Mouse (Mus musculus) liver, embryonic 14.5 days (tissue): ENCODE data around the gene Timm10b. TPM values are rescaled to one million over a fixed set of nuclear protein-coding genes. Genes with fewer than 3 reads are reported as not detected.

Source experiments
- ATAC-seq: fragments of 200-750 bp; cut with Nextera tagmentation; 2 replicates; pipeline ENCODE4 v1.8.0; 2017; ENCODE audit warnings: moderate number of reproducible peaks, mild to moderate bottlenecking, moderate library complexity; ENCODE audit not compliant: insufficient read depth
- DNase-seq, 3 experiments: peaks; one replicate each; pipeline ENCODE4 v3.0.0-alpha.2; 2012 to 2013; ENCODE audit warnings: low read depth in 3 of 3, low spot score in 3 of 3
- H3K27ac ChIP-seq: fragments of 300-500 bp; sonication (generic); 2 replicates; pipeline ENCODE4 v1.5.1; 2014; ENCODE audit warnings: moderate library complexity, mild to moderate bottlenecking, control low read depth, inconsistent platforms
- H3K27me3 ChIP-seq: fragments of 300-500 bp; sonication (generic); 2 replicates; pipeline ENCODE4 v1.6.1; 2014; ENCODE audit warnings: mild to moderate bottlenecking, low read length, moderate library complexity; ENCODE audit not compliant: control insufficient read depth, insufficient read depth
- H3K36me3 ChIP-seq: fragments of 300-500 bp; sonication (generic); replicated peaks from 2 replicates; pipeline ENCODE4 v1.6.1; 2014; ENCODE audit warnings: low read depth; ENCODE audit not compliant: control insufficient read depth, insufficient read depth
- H3K4me1 ChIP-seq, 2 experiments: fragments of 200-500 bp in 1 of 2; fragments of 300-500 bp in 1 of 2; sonication (generic) in 1 of 2; replicated peaks; 2 replicates each; pipeline ENCODE4 v1.6.1; 2012 to 2014; ENCODE audit warnings: antibody characterized with exemption in 1 of 2, inconsistent platforms in 1 of 2, low read length in 1 of 2; ENCODE audit not compliant: control insufficient read depth in 2 of 2, insufficient read depth in 2 of 2
- H3K4me2 ChIP-seq: fragments of 300-500 bp; sonication (generic); 2 replicates; pipeline ENCODE4 v1.6.1; 2014; ENCODE audit warnings: low read depth, mild to moderate bottlenecking, control low read depth, moderate library complexity
- H3K4me3 ChIP-seq, 2 experiments: fragments of 200-500 bp in 1 of 2; fragments of 300-500 bp in 1 of 2; sonication (generic) in 1 of 2; 2 replicates each; pipeline ENCODE4 v1.5.1; 2012 to 2014; ENCODE audit warnings: low read depth in 2 of 2, low read length in 2 of 2, mild to moderate bottlenecking in 2 of 2, control low read depth in 1 of 2, inconsistent platforms in 1 of 2, moderate library complexity in 1 of 2; ENCODE audit not compliant: insufficient read depth in 1 of 2
- H3K9ac ChIP-seq: fragments of 300-500 bp; sonication (generic); replicated peaks from 2 replicates; pipeline ENCODE4 v1.6.1; 2014; ENCODE audit warnings: mild to moderate bottlenecking, control low read depth, moderate library complexity
- H3K9me3 ChIP-seq: fragments of 300-500 bp; sonication (generic); 2 replicates; pipeline ENCODE4 v1.6.1; 2016; ENCODE audit warnings: low read length, mixed read lengths; ENCODE audit not compliant: control insufficient read depth
- CTCF ChIP-seq: IDR thresholded peaks from 2 replicates; pipeline ENCODE4 v1.5.1; 2016; ENCODE audit warnings: antibody characterized with exemption, low read depth, control low read depth
- EP300 ChIP-seq: IDR thresholded peaks from 2 replicates; pipeline ENCODE4 v1.6.1; 2016; ENCODE audit warnings: antibody characterized with exemption, low read depth
- WGBS: fragments of 180-500 bp; shearing (Covaris S2); extraction: QIAGEN DNeasy Blood & Tissue Kit; methylation state at CpG from one replicate; pipeline ENCODE4 v1.1.7; 2014; ENCODE audit not compliant: insufficient replicate concordance; 5-methylcytosine and 5-hydroxymethylcytosine counted together
- polyA plus RNA-seq, 2 experiments: library from polyadenylated mRNA; depleted of rRNA in 1 of 2; stranded (reverse) in 1 of 2; unstranded in 1 of 2; fragments of >200 nt; fragmentation: Nextera tagmentation in 1 of 2; extraction: Ambion mirVana in 1 of 2; gene quantifications; 2 replicates each; pipeline versions ENCODE4 v1.2.1 to v1.2.3; 2012 to 2014

The Timm10b gene
- polyA plus RNA-seq (2012; rRNA removed) (47.6 and 58.7 TPM in 2 replicates), polyA plus RNA-seq (2014; fragmentation: Nextera tagmentation; extraction: Ambion mirVana) (120 and 122 TPM in 2 replicates)

- H3K9ac ChIP-seq, result peak within 1 kb of the TSS; percentile 84
- DNase-seq (no peak), ATAC-seq (peak; percentile 14)
- no peaks in the 10 kb centered on the region for H3K27me3 ChIP-seq
- peak within 1 kb of the TSS; percentile 87 to 94 for H3K4me3 ChIP-seq
- H3K9me3 ChIP-seq, result no peaks in the 10 kb centered on the region
- H3K4me1 ChIP-seq, result peaks cover 4 to 11% of the 10 kb centered on the region in 2 experiments
- peak within 1 kb of the TSS; percentile 95 for H3K4me2 ChIP-seq
- 4% methylated on average over 2 of the region's 2 CpGs for WGBS
- TF ChIP-seq EP300, result no peak
- TF ChIP-seq CTCF, result no peak
- peak within 1 kb of the TSS; percentile 59 for H3K27ac ChIP-seq
- peaks cover 7% of the 10 kb centered on the region for H3K36me3 ChIP-seq
Measured at GRCm38 (mm10) chr7:105639756-105640155, at the start of gene Timm10b. Gene Timm10b (plus strand): TSS chr7:105640056.

- DNase-seq (no peak), ATAC-seq (no peak)
- TF ChIP-seq CTCF, result no peak
- no peak for TF ChIP-seq EP300
- Histone ChIP-seq H3K4me3 (no peak overlapping the region), H3K36me3 (no peaks in the 10 kb centered on the region), H3K9ac (no peak overlapping the region), H3K9me3 (no peaks in the 10 kb centered on the region), H3K27me3 (no peaks in the 10 kb centered on the region), H3K4me1 (no peaks in the 10 kb centered on the region), H3K4me2 (no peak overlapping the region), H3K27ac (no peak overlapping the region)
- 28% methylated on average over 7 of the region's 7 CpGs for WGBS
Measured at GRCm38 (mm10) chr7:105590097-105590496, 49.8 kb upstream of the Timm10b start.

- no peaks in the 10 kb centered on the region for H3K36me3 ChIP-seq
- peak in 2 of 3 experiments; percentile 22 for DNase-seq
- peak; percentile 46; the same call in 1 of the 2 replicates for ATAC-seq
- TF ChIP-seq CTCF (peak; percentile 81), EP300 (no peak)
- 0 out of 4 replicates have a peak, but pooled peaks cover 0 to 2% of the 10 kb centered on the region in 2 experiments for H3K4me1 ChIP-seq
- no peaks in the 10 kb centered on the region for H3K27me3 ChIP-seq
- 35% methylated on average over 9 of the region's 9 CpGs for WGBS
- no peak overlapping the region for H3K4me3 ChIP-seq
- H3K9me3 ChIP-seq, result no peaks in the 10 kb centered on the region
- no peak overlapping the region for H3K4me2 ChIP-seq
- no peak overlapping the region for H3K9ac ChIP-seq
- no peak overlapping the region for H3K27ac ChIP-seq
Measured at GRCm38 (mm10) chr7:105602860-105603623, 36.8 kb upstream of the Timm10b start.

- no peaks in the 10 kb centered on the region for H3K27me3 ChIP-seq
- no peak for ATAC-seq
- H3K9me3 ChIP-seq, result no peaks in the 10 kb centered on the region
- no peak overlapping the region for H3K4me3 ChIP-seq
- no peak overlapping the region for H3K4me2 ChIP-seq
- DNase-seq, result no peak
- H3K36me3 ChIP-seq, result no peaks in the 10 kb centered on the region
- no peak overlapping the region for H3K9ac ChIP-seq
- H3K4me1 ChIP-seq, result no peaks in the 10 kb centered on the region
- no peak overlapping the region for H3K27ac ChIP-seq
- TF ChIP-seq CTCF (no peak), EP300 (no peak)
- 47% methylated on average over 3 of the region's 3 CpGs for WGBS
Measured at GRCm38 (mm10) chr7:105608467-105608866, 31.4 kb upstream of the Timm10b start.

- H3K36me3 ChIP-seq, result no peaks in the 10 kb centered on the region
- no peak overlapping the region for H3K4me2 ChIP-seq
- no peak overlapping the region for H3K4me3 ChIP-seq
- ATAC-seq (no peak), DNase-seq (no peak)
- no peaks in the 10 kb centered on the region for H3K27me3 ChIP-seq
- no peak for TF ChIP-seq EP300
- no peak for TF ChIP-seq CTCF
- no peaks in the 10 kb centered on the region for H3K9me3 ChIP-seq
- no peak overlapping the region for H3K27ac ChIP-seq
- H3K9ac ChIP-seq, result no peak overlapping the region
- H3K4me1 ChIP-seq, result no peaks in the 10 kb centered on the region
- 71% methylated on average over 1 of the region's 1 CpGs for WGBS
Measured at GRCm38 (mm10) chr7:105611767-105612166, 28.1 kb upstream of the Timm10b start.
